Mouse (Mus musculus): ENCODE measurements at regions not wholly inside any gene's neighbourhood (a gene's known extent, or its start where the extent isn't known, plus 50 kb on each side); places are given as distances from the start of the nearest gene placed in this dataset.

DNA sequence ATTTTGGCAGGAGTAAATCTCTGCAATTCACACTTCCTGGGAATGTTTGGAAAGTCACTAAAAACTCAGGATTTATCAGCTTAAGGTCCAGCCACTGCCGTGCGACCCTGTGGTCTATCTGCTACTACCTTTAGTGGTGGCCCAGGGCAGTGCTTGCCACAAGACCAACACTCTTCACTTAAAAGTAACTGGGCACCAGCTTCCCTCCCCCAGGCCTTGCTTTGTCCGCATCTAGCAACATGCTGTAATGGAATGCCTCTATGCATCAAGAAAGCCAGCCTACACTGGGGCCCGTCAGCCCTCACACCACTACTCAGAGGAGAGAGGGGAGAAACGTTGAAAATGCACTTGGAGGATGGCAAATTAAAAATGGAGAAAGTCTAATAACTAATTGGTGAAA, 186.4 kb upstream of the Spred2 start:
- TF ChIP-seq CTCF (IDR thresholded peaks at IDR 0.05; ENCODE audit: borderline replicate concordance, insufficient read depth, low read length) (no peak), POLR2A (IDR thresholded peaks at IDR 0.05; ENCODE audit: low read depth, low read length) (no peak)

All from embryonic fibroblast, embryonic 13.5 days (primary cell).